Mouse (Mus musculus) forebrain, postnatal 0 days (tissue): ENCODE results near the gene Ror2. TPM values are rescaled to one million over a fixed set of nuclear protein-coding genes. Genes with fewer than 3 reads are reported as not detected.

Experiments
- ATAC-seq: fragments of 200-750 bp; cut with Nextera tagmentation; 2 replicates; pipeline ENCODE4 v1.8.0; 2017; ENCODE audit warnings: mild to moderate bottlenecking, moderate library complexity
- DNase-seq: peaks from one replicate; pipeline ENCODE4 v3.0.0-alpha.2; 2015
- H3K27ac ChIP-seq: fragments of 300-500 bp; sonication (generic); 2 replicates; pipeline ENCODE4 v1.5.1; 2014; ENCODE audit warnings: low read depth, mild to moderate bottlenecking, antibody characterized with exemption, low read length, moderate library complexity, mixed read lengths
- H3K27me3 ChIP-seq: fragments of 300-500 bp; sonication (generic); 2 replicates; pipeline ENCODE4 v1.6.1; 2014; ENCODE audit warnings: mild to moderate bottlenecking, low read length, mixed read lengths; ENCODE audit not compliant: insufficient read depth
- H3K36me3 ChIP-seq: fragments of 300-500 bp; sonication (generic); 2 replicates; pipeline ENCODE4 v1.6.1; 2014; ENCODE audit warnings: mild to moderate bottlenecking, moderate library complexity; ENCODE audit not compliant: insufficient read depth
- H3K4me1 ChIP-seq: fragments of 300-500 bp; sonication (generic); 2 replicates; pipeline ENCODE4 v1.6.1; 2014; ENCODE audit warnings: antibody characterized with exemption; ENCODE audit not compliant: insufficient read depth
- H3K4me2 ChIP-seq: fragments of 300-500 bp; sonication (generic); 2 replicates; pipeline ENCODE4 v1.6.1; 2014; ENCODE audit warnings: low read depth, mild to moderate bottlenecking, moderate library complexity
- H3K4me3 ChIP-seq: fragments of 300-500 bp; sonication (generic); 2 replicates; pipeline ENCODE4 v1.5.1; 2014; ENCODE audit warnings: low read depth, low read length, mixed read lengths
- H3K9ac ChIP-seq: fragments of 300-500 bp; sonication (generic); 2 replicates; pipeline ENCODE4 v1.6.1; 2014; ENCODE audit warnings: mild to moderate bottlenecking
- H3K9me3 ChIP-seq: fragments of 300-500 bp; sonication (generic); 2 replicates; pipeline ENCODE4 v1.6.1; 2016; ENCODE audit warnings: low read length
- CTCF ChIP-seq: sonication (generic); IDR thresholded peaks from 2 replicates; pipeline ENCODE4 v1.5.1; 2016; ENCODE audit warnings: antibody characterized with exemption, control low read depth, low read depth
- WGBS: fragments of 180-500 bp; shearing (Covaris S2); extraction: QIAGEN DNeasy Blood & Tissue Kit; methylation state at CpG from one replicate; pipeline ENCODE4 v1.1.7; 2014; 5-methylcytosine and 5-hydroxymethylcytosine counted together
- polyA plus RNA-seq: library from polyadenylated mRNA; unstranded; fragments of >200 nt; fragmentation: Nextera tagmentation; extraction: Ambion mirVana; gene quantifications from 2 replicates; pipeline ENCODE4 v1.2.1, GENCODE M21; 2015
- total RNA-seq: library from RNA; depleted of rRNA; stranded (reverse); fragments of >200 nt; gene quantifications from 2 replicates; pipeline ENCODE4 v1.2.3, GENCODE M21; 2014; rRNA removed

Gene Ror2
- total and polyA plus RNA-seq, 2 experiments from 2014 or later: 1.8 to 5.3 TPM

DNA sequence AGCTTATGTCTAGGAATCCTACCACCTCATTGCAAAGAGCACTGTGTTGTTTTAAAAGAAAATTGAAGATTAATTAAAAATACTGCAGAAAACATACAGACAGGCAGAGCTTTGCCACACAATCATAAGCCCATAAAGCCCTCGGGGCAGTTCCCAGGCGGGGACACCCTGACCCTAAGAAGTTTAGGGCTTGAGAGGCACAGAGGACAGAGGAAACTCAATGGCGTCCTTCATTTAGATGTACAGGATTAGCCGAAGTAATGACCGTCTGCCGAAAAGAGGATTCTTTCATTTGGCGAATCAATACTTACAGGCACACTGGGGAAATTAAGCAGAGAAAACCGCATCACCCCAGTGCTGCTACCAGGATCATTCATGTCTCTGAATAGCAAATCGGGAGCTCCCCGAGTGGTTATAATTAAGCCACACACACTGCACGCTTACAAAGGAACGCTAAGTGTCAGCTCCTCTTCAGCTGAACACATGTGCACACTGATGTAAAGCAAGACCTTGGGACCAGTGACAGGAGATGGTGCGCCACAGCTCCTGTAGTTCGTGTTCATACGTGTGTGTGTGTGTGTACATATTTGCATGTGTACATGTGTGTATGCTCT is 208.1 kb downstream of the Ror2 start:
- Histone ChIP-seq H3K9me3 (no peaks in the 10 kb centered on the region), H3K9ac (peak overlapping the region; percentile 35; the same call in 1 of the 2 replicates), H3K4me2 (peak overlapping the region; percentile 37), H3K27ac (no peak overlapping the region), H3K36me3 (no peaks in the 10 kb centered on the region), H3K4me1 (peaks cover 7% of the 10 kb centered on the region; the same call in 1 of the 2 replicates), H3K4me3 (no peak overlapping the region), H3K27me3 (no peaks in the 10 kb centered on the region)
- 12% methylated on average over 15 of the region's 15 CpGs for WGBS
- ATAC-seq (peak; percentile 90), DNase-seq (peak; percentile 48)
- no peak for TF ChIP-seq CTCF

DNA sequence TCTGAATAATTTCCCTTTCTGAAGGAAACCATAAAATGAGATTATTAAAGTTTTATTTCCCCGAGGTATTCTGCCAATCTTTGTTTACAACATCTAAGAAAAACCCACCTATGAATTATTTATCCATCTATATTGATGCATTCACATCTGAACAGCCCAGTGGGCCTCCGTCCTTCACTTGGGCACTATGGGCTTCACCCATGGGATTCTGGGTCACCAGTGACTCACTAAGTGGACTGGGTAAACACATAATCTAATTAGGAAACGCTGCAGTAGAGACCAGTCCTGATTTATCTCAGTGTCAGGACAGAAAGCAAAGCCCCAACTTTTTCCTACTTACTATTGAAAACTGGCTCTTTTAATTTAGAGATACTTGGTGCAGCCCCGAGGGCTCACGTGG is 210.9 kb downstream of the Ror2 start:
- WGBS: 68% methylated on average over 5 of the region's 5 CpGs
- Histone ChIP-seq H3K36me3 (no peaks in the 10 kb centered on the region), H3K27ac (no peak overlapping the region), H3K27me3 (no peaks in the 10 kb centered on the region), H3K4me3 (no peak overlapping the region), H3K9me3 (no peaks in the 10 kb centered on the region), H3K9ac (no peak overlapping the region), H3K4me2 (no peak overlapping the region), H3K4me1 (peaks cover 7% of the 10 kb centered on the region; the same call in 1 of the 2 replicates)
- TF ChIP-seq CTCF: no peak
- no peak for ATAC-seq
- no peak for DNase-seq

DNA sequence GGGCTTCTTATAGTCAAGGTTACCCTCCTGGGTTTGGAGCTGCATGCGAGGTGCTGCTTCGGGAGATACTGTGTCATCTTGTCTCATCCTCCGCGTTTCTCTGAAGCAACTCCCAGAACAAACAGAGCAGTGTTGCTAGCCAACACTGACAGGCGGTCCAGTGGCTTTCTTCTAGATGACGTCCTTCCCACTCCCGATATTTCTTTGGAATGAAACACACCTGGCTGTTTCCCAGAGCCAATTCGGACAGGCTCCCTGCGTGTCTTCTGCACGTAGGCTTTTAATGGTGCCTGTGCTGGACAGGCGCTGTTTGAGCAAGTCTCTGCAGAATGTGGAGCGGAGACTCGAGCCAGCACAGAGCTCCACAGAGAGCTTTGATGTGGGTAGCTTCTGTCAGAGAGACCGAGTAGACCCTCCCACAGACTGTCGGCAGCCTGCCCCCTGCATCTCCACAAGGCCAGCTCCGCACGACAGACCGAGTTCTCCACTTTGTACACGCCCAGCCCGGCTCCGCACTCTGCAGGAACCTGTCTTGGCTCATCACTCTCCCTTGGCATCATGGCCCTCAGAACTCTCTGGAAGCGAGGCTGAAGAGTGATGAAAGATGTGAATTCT is 216.7 kb downstream of the Ror2 start:
- DNase-seq (no peak), ATAC-seq (no peak)
- Histone ChIP-seq H3K27ac (no peak overlapping the region), H3K4me2 (no peak overlapping the region), H3K36me3 (no peaks in the 10 kb centered on the region), H3K4me3 (no peak overlapping the region), H3K9me3 (no peaks in the 10 kb centered on the region), H3K27me3 (no peaks in the 10 kb centered on the region), H3K4me1 (no peaks in the 10 kb centered on the region), H3K9ac (no peak overlapping the region)
- 78% methylated on average over 22 of the region's 22 CpGs for WGBS
- TF ChIP-seq CTCF: no peak

DNA sequence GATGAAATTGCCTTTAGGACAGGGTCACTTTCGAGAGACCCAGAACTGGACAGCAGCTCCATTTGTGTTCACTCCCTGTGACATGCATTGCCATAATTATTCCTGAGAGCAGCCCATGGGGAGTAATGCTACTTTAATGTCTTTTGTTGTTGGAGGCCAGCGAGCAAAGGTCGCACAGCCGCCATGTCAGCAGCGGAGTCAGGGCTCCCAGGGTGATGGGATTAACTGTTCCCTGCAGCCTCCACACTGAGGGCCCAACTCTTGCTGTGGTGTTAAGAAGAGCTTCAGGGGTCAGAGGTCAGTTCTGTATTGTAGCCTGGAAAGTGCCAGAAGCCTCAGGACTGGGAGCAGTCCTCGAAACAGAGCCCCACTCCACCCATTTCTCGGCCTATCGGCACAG is 217.5 kb downstream of the Ror2 start:
- Histone ChIP-seq H3K27ac (no peak overlapping the region), H3K4me1 (no peaks in the 10 kb centered on the region), H3K36me3 (no peaks in the 10 kb centered on the region), H3K4me3 (no peak overlapping the region), H3K9ac (no peak overlapping the region), H3K4me2 (no peak overlapping the region), H3K9me3 (no peaks in the 10 kb centered on the region), H3K27me3 (no peaks in the 10 kb centered on the region)
- no peak for DNase-seq
- no peak for TF ChIP-seq CTCF
- no peak for ATAC-seq
- 58% methylated on average over 8 of the region's 8 CpGs for WGBS

DNA sequence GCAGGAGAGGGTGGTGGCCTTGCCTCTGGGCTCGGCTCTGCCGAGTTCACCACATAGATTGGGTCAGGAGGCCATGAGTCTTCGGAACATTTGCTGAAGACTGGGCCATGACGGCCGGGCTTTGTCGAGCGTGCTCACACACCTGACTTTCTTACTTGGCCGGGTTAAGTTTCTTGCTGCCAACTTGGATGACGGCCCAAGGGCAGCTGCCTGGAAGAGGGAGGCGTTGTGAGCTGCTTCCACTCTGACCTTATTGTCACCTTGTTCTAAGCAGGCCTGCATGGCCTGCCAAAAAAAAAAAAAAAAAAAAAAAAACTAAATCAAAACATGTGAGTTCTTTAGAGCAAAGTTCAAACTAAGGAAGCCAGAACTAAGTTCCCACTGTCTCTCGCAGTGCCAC is 218.0 kb downstream of the Ror2 start:
- ATAC-seq: no peak
- WGBS: 70% methylated on average over 11 of the region's 11 CpGs
- Histone ChIP-seq H3K27me3 (no peaks in the 10 kb centered on the region), H3K9me3 (no peaks in the 10 kb centered on the region), H3K4me1 (no peaks in the 10 kb centered on the region), H3K4me2 (no peak overlapping the region), H3K4me3 (no peak overlapping the region), H3K36me3 (no peaks in the 10 kb centered on the region), H3K27ac (no peak overlapping the region), H3K9ac (no peak overlapping the region)
- DNase-seq: no peak
- TF ChIP-seq CTCF: no peak

DNA sequence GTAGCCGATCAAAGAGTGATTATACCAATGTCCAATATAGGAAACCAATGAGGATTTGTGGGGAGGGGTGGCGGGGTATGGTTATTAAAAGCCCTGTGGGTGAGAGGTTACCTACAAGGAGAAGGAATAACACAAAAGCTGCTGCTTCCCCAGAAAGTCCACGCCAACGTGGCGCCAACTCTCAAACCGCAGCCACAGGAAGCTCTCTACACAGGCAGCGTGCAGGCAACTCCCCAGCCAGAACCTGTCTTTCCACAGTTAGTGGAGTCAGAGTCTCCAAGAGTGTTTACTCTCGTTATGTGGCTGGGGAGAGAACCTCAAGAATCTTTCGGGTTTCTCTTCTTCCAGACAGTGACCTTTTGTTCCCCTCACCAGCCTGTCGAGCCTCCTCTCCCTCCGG is 220.8 kb downstream of the Ror2 start:
- H3K4me3 ChIP-seq: no peak overlapping the region

DNA sequence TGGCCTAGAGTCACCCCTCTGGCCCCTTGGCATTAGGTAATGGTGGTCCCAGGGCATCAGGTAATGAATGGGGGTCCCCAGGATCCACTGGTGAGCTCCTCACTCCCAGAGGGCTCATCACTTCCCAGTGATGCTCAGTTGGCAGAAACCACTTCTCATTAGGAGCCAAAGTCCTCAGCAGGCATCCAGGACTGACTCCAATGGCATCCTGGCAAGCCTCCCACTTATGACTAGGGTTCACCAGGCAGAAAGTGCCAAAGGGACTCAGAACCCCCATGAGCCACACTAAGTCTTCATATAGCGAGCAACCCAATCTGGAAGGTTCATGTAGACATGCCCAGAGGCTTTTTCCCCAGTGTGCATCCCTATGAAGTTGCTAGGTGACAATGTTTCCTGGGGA is 221.2 kb downstream of the Ror2 start:
- DNase-seq: no peak
- Histone ChIP-seq H3K9ac (no peak overlapping the region), H3K4me3 (no peak overlapping the region), H3K4me2 (no peak overlapping the region), H3K4me1 (no peaks in the 10 kb centered on the region), H3K27ac (no peak overlapping the region), H3K27me3 (no peaks in the 10 kb centered on the region), H3K9me3 (no peaks in the 10 kb centered on the region), H3K36me3 (no peaks in the 10 kb centered on the region)
- 77% methylated on average over 1 of the region's 1 CpGs for WGBS
- no peak for ATAC-seq
- no peak for TF ChIP-seq CTCF

More for the DNA sequence above, 220.8 kb downstream of the Ror2 start:
- WGBS: 83% methylated on average over 11 of the region's 11 CpGs
- TF ChIP-seq CTCF: no peak
- Histone ChIP-seq H3K9me3 (no peaks in the 10 kb centered on the region), H3K36me3 (no peaks in the 10 kb centered on the region), H3K9ac (no peak overlapping the region), H3K4me1 (no peaks in the 10 kb centered on the region), H3K27ac (no peak overlapping the region), H3K27me3 (no peaks in the 10 kb centered on the region), H3K4me2 (no peak overlapping the region)
- DNase-seq (no peak), ATAC-seq (no peak)

Other genes starting within 250 kb of the Ror2 start
- gene Sptlc1, start 91.3 kb upstream of the Ror2 start, total RNA-seq: 28.6 and 29.7 TPM in 2 replicates
- gene Sptlc1, start 91.3 kb upstream of the Ror2 start, polyA plus RNA-seq: 21.7 and 22.9 TPM in 2 replicates
- 0.31 and 0.71 TPM in 2 replicates for gene Msx2, start 186.9 kb upstream of the Ror2 start, total RNA-seq
- gene Msx2, start 186.9 kb upstream of the Ror2 start, polyA plus RNA-seq: 0.54 and 0.71 TPM in 2 replicates